Mouse (Mus musculus): ENCODE measurements around the gene Irak2.

DNA sequence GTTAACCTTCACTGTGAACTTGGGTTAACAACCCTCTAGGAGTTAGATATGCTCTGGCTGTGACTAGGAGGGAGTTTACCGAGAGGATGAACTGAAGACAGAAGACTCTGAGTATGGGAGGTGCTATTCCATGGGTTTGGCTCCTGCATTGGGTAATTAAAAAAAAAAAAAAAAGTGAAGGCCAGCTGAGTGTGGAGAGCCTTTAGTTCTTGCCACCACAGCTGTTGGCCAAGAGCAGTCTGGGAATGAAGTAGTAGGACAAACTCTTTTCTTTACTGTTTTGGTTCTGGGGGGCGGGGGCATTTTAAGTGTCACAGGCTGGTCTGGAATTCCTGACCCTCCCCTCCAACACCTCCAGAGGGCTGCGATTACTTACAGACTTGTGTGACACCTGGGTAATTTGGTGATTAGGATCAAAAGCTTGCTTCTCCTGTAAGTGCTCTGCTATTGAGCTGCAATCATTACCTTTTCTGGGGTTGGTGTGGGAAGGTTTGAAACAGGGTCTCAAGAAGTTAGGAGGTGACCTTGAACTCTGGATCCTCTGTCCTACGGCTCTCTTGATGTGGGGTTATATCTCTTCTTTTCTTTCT, 57.6 kb downstream of the Irak2 start:
- TF ChIP-seq CTCF (IDR thresholded peaks at IDR 0.05; ENCODE audit: borderline replicate concordance, insufficient read depth, low read length), result no peak
- TF ChIP-seq POLR2A (IDR thresholded peaks at IDR 0.05; ENCODE audit: low read depth, low read length), result no peak; the same call in 1 of the 2 replicates
